Mouse (Mus musculus): ENCODE data around the gene Ltv1. TPM values are rescaled to one million over a fixed set of nuclear protein-coding genes. Genes with fewer than 3 reads are reported as not detected.

The Ltv1 gene
- polyA plus RNA-seq, 1 experiment from 2014 or later = 38.0 TPM

- ATAC-seq = no peak
- 86% methylated on average over 5 of the region's 5 CpGs for WGBS
- Histone ChIP-seq H3K4me3 (replicated peaks) (no peak overlapping the region), H3K4me2 (replicated peaks) (no peak overlapping the region), H3K9ac (replicated peaks) (no peak overlapping the region), H3K27me3 (no peaks in the 10 kb centered on the region), H3K9me3 (no peaks in the 10 kb centered on the region), H3K36me3 (no peaks in the 10 kb centered on the region), H3K27ac (no peak overlapping the region), H3K4me1 (replicated peaks) (0 out of 2 replicates have a peak, but pooled peaks cover 3% of the 10 kb centered on the region)
Measured at GRCm38 (mm10) chr10:13155377-13155776, 37.6 kb downstream of the Ltv1 start.

GRCm38 (mm10) chr10:13152811-13153364 lies 40.1 kb downstream of the Ltv1 start:
- Histone ChIP-seq H3K4me2 (replicated peaks) (no peak overlapping the region), H3K27ac (no peak overlapping the region), H3K9ac (replicated peaks) (no peak overlapping the region), H3K36me3 (no peaks in the 10 kb centered on the region), H3K9me3 (no peaks in the 10 kb centered on the region), H3K4me3 (replicated peaks) (no peak overlapping the region), H3K4me1 (replicated peaks) (peaks cover 3% of the 10 kb centered on the region; the same call in 1 of the 2 replicates), H3K27me3 (no peaks in the 10 kb centered on the region)
- 85% methylated on average over 4 of the region's 4 CpGs for WGBS
- no peak for ATAC-seq

- WGBS = 81% methylated on average over 5 of the region's 5 CpGs
- no peak overlapping the region for H3K4me3 ChIP-seq (replicated peaks)
- ATAC-seq = no peak
Measured at GRCm38 (mm10) chr10:13151353-13151752, 41.6 kb downstream of the Ltv1 start.

DNA sequence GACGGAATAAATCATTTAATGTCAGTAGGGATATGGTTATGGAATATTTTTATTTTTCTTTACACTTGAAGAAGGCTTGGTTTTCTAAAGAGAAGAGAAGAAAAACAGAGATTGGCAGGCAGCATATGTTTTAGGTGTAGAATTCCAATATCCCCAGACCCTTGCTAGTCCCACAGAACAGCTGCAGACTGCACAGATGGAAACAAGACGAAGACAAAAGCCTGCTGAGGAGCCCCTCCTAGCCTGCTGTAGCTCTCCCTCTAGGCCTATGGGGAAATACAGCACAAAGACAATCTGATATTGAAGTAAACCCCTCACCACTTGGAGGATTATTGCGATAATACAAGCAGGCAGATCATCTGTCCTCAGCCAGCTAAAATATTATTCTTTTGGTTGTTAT lies 42.5 kb downstream of the Ltv1 start:
- peak; percentile 67; the same call in 1 of the 2 replicates for ATAC-seq
- no peaks in the 10 kb centered on the region for H3K27me3 ChIP-seq

More at GRCm38 (mm10) chr10:13151353-13151752, 41.6 kb downstream of the Ltv1 start:
- H3K27me3 ChIP-seq = no peaks in the 10 kb centered on the region
- H3K9me3 ChIP-seq = no peaks in the 10 kb centered on the region
- H3K4me1 ChIP-seq (replicated peaks) = peaks cover 3% of the 10 kb centered on the region; the same call in 1 of the 2 replicates
- H3K36me3 ChIP-seq = no peaks in the 10 kb centered on the region
- no peak overlapping the region for H3K4me2 ChIP-seq (replicated peaks)
- H3K27ac ChIP-seq = no peak overlapping the region
- no peak overlapping the region for H3K9ac ChIP-seq (replicated peaks)

DNA sequence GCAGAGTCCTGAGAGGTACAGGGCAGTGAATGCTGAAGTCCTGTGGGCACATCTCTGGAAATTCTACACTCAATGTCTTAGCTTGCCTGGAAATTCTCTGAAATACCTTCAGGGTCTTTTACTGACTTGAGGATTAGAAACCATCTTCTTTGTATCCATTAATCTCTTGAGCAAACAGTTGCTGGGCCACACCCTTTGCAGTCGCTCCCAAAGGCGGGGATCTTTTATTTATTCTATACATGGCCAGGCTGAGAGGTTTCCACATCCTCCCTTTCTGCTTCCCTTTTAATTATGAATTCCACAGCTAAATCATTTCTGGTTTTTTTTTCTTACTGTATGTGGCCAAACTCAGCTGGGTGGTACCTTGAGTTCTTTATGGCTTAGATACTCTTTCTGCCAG lies 52.5 kb downstream of the Ltv1 start:
- no peak for ATAC-seq
- Histone ChIP-seq H3K4me2 (replicated peaks) (no peak overlapping the region), H3K4me3 (replicated peaks) (no peak overlapping the region), H3K9me3 (no peaks in the 10 kb centered on the region), H3K27me3 (no peaks in the 10 kb centered on the region), H3K9ac (replicated peaks) (no peak overlapping the region), H3K36me3 (no peaks in the 10 kb centered on the region), H3K27ac (no peak overlapping the region), H3K4me1 (replicated peaks) (no peaks in the 10 kb centered on the region)
- WGBS = 50% methylated on average over 2 of the region's 2 CpGs

More for the DNA sequence above, 42.5 kb downstream of the Ltv1 start:
- Histone ChIP-seq H3K4me2 (replicated peaks) (no peak overlapping the region), H3K36me3 (no peaks in the 10 kb centered on the region), H3K9ac (replicated peaks) (no peak overlapping the region), H3K4me3 (replicated peaks) (no peak overlapping the region), H3K4me1 (replicated peaks) (peaks cover 3% of the 10 kb centered on the region; the same call in 1 of the 2 replicates), H3K9me3 (no peaks in the 10 kb centered on the region), H3K27ac (no peak overlapping the region)
- 55% methylated on average over 3 of the region's 3 CpGs for WGBS

- no peaks in the 10 kb centered on the region for H3K4me1 ChIP-seq (replicated peaks)
- no peak overlapping the region for H3K4me2 ChIP-seq (replicated peaks)
- H3K27me3 ChIP-seq = no peaks in the 10 kb centered on the region
- H3K4me3 ChIP-seq (replicated peaks) = no peak overlapping the region
- no peaks in the 10 kb centered on the region for H3K9me3 ChIP-seq
- H3K36me3 ChIP-seq = no peaks in the 10 kb centered on the region
- no peak overlapping the region for H3K9ac ChIP-seq (replicated peaks)
- no peak overlapping the region for H3K27ac ChIP-seq
- 96% methylated on average over 6 of the region's 6 CpGs for WGBS
- ATAC-seq = no peak
Measured at GRCm38 (mm10) chr10:13137906-13138305, 55.1 kb downstream of the Ltv1 start.

- Histone ChIP-seq H3K27me3 (no peaks in the 10 kb centered on the region), H3K36me3 (no peaks in the 10 kb centered on the region), H3K4me1 (replicated peaks) (no peaks in the 10 kb centered on the region), H3K27ac (no peak overlapping the region), H3K4me3 (replicated peaks) (no peak overlapping the region), H3K9ac (replicated peaks) (no peak overlapping the region), H3K9me3 (no peaks in the 10 kb centered on the region), H3K4me2 (replicated peaks) (no peak overlapping the region)
- ATAC-seq = no peak
- 90% methylated on average over 7 of the region's 7 CpGs for WGBS
Measured at GRCm38 (mm10) chr10:13135751-13136150, 57.2 kb downstream of the Ltv1 start.

GRCm38 (mm10) chr10:13135276-13135675 lies 57.7 kb downstream of the Ltv1 start:
- H3K4me2 ChIP-seq (replicated peaks) = no peak overlapping the region
- H3K9ac ChIP-seq (replicated peaks) = no peak overlapping the region
- H3K4me3 ChIP-seq (replicated peaks) = no peak overlapping the region
- H3K27me3 ChIP-seq = no peaks in the 10 kb centered on the region
- H3K27ac ChIP-seq = no peak overlapping the region
- WGBS = 97% methylated on average over 7 of the region's 7 CpGs
- no peaks in the 10 kb centered on the region for H3K4me1 ChIP-seq (replicated peaks)
- ATAC-seq = no peak
- no peaks in the 10 kb centered on the region for H3K36me3 ChIP-seq
- H3K9me3 ChIP-seq = no peaks in the 10 kb centered on the region

DNA sequence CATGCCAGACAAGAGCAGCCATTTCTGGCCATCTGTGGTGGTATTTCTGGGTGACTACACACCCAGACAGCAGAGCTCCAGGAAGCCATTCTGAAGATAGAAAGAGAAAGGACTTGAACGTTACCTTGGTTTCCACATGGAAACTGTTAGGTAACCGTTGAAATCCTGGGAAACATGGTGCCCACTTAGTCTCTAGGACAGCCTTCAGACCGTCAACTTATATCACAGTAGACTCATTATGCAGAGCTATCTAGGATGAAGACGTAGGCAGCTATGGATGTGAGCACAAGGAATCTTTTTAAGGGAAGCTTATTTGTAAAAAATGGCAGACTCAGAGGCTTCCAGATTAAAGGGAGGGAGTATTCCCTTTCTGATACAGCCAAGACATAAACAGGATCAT lies 59.1 kb downstream of the Ltv1 start:
- WGBS = 86% methylated on average over 4 of the region's 4 CpGs
- H3K4me2 ChIP-seq (replicated peaks) = no peak overlapping the region
- H3K4me3 ChIP-seq (replicated peaks) = no peak overlapping the region
- H3K4me1 ChIP-seq (replicated peaks) = no peaks in the 10 kb centered on the region
- H3K27me3 ChIP-seq = no peaks in the 10 kb centered on the region
- H3K9me3 ChIP-seq = no peaks in the 10 kb centered on the region
- no peak overlapping the region for H3K9ac ChIP-seq (replicated peaks)
- no peak for ATAC-seq
- peaks cover 1% of the 10 kb centered on the region; the same call in 1 of the 2 replicates for H3K36me3 ChIP-seq
- H3K27ac ChIP-seq = no peak overlapping the region

Other genes starting within 250 kb of the Ltv1 start
- gene Stx11, start 228.9 kb downstream of the Ltv1 start, polyA plus RNA-seq (2015; fragmentation: Nextera tagmentation; extraction: Ambion mirVana) = 0.88 and 1.2 TPM in 2 replicates
- gene Sf3b5, start 187.8 kb downstream of the Ltv1 start, polyA plus RNA-seq (2015; fragmentation: Nextera tagmentation; extraction: Ambion mirVana) = 27.1 and 28.1 TPM in 2 replicates
- gene Plagl1, start 132.7 kb downstream of the Ltv1 start, polyA plus RNA-seq (2015; fragmentation: Nextera tagmentation; extraction: Ambion mirVana) = 47.0 and 52.0 TPM in 2 replicates
- gene Zc2hc1b, start 15.1 kb downstream of the Ltv1 start, polyA plus RNA-seq (2015; fragmentation: Nextera tagmentation; extraction: Ambion mirVana) = not detected in 2 replicates

Measured in midbrain, embryonic 13.5 days (tissue).